Mouse (Mus musculus): ENCODE measurements around the gene Tgfb1.
A peak's percentile ranks its signal among the peaks of the same experiment; 100 is the strongest.

Gene Tgfb1

DNA sequence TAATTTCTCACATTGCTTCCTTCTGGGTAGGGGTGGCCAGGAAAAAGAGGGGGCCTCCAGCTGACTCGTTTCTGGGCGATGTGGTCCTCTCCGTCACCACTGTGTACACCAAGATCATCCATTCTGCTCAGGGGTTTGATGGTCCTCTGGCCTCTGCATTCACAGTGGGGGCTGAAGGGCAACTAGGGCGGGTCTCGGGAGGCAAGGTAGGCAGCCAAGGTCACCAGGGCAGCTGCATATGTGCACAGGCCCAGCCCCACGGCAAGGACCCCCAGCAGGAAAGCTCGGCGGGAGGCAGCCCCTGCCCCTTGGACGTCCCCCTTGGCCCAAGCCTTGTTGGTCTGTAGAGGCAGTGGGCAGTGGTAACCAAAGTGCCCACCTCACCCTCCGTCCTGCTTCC lies 17.6 kb upstream of the Tgfb1 start:
- TF ChIP-seq GATA4 (IDR thresholded peaks at IDR 0.05; ENCODE audit: insufficient replicate concordance, low read length) = no peak

GRCm38 (mm10) chr7:25669631-25670030 lies 17.2 kb upstream of the Tgfb1 start:
- TF ChIP-seq GATA4 (IDR thresholded peaks at IDR 0.05; ENCODE audit: insufficient replicate concordance, low read length) = no peak

GRCm38 (mm10) chr7:25670096-25670495 lies 16.7 kb upstream of the Tgfb1 start:
- TF ChIP-seq GATA4 (IDR thresholded peaks at IDR 0.05; ENCODE audit: insufficient replicate concordance, low read length) = no peak

- TF ChIP-seq GATA4 (IDR thresholded peaks at IDR 0.05; ENCODE audit: insufficient replicate concordance, low read length) = no peak
Measured at GRCm38 (mm10) chr7:25671686-25672085, 15.1 kb upstream of the Tgfb1 start.

DNA sequence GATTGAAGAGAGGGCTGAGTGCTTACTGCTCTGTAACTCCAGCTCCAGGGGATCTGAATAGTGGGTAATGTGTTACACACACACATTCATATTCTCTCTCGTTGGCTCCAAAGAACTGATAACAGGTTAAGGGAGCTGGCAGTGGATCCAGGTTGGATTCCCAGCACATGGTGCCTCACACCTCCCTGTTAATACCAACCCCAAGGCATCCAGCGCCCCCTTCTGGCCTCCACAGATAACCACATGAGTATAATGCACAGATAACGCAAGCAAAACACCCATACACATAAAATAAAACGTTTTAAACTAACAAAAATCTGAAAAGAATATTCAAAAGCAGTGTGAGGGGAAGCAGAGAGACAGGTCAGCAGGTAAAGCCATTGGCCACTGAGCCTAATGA lies 14.4 kb upstream of the Tgfb1 start:
- TF ChIP-seq GATA4 (IDR thresholded peaks at IDR 0.05; ENCODE audit: insufficient replicate concordance, low read length) = no peak

- no peak for TF ChIP-seq GATA4 (IDR thresholded peaks at IDR 0.05; ENCODE audit: insufficient replicate concordance, low read length)
Measured at GRCm38 (mm10) chr7:25674297-25674696, 12.5 kb upstream of the Tgfb1 start.

GRCm38 (mm10) chr7:25674719-25675300 lies 12.0 kb upstream of the Tgfb1 start, which contains the start of gene Tmem91:
Gene Tmem91 (minus strand): TSS chr7:25675166.
- TF ChIP-seq GATA4 (IDR thresholded peaks at IDR 0.05; ENCODE audit: insufficient replicate concordance, low read length) = no peak

DNA sequence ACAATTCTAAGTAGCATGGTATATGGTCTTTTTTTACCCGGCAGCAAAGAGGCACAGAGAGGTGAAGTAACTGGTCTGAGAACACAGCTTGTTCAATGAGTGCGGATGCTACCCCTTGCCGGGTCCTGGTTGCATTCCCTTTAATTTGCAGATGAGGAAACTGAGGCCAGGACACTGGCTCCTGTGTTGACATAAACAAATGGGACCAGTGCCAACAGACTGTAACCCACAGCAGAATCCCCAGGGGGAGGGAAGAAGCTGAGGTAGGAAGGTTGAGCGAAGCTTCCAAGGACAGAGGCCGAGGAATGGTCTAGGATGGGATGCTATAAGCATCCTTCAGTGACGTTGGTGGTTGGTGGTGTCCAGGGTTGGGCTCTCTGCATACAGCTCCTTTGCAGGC lies 11.4 kb upstream of the Tgfb1 start:
- TF ChIP-seq GATA4 (IDR thresholded peaks at IDR 0.05; ENCODE audit: insufficient replicate concordance, low read length) = no peak

DNA sequence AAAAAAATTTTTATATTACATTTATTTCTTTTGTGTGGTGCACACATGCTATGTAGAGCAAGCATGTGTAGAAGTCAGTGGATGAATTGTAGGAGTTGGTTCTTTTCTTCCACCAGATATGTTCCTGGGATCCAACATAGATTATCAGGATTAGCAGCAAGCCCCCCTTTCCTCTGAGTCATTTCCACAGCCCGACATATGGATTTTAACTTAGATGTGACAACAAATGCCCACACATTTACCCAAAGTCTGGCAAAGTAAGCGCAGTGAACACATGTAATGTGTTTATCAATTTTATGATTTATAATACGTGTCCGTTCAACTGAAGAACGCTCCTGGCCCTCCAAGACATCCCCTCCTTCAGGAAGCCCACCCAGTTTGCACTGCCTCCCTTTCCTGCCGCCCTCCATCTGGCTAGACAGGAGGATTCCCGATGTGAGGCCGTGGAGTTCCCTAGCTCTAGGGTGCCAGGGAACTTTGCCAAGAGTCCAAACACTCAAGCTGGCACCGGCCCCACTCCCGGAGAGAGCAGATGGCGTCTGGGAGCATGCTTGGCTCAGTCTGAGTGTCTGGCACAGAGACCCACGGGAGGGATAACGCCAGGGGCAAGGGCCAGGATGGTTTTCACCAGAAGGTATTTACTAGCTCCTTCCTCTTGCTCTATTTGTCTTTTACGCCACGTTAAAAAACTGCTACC lies 10.6 kb upstream of the Tgfb1 start:
- TF ChIP-seq GATA4 (IDR thresholded peaks at IDR 0.05; ENCODE audit: insufficient replicate concordance, low read length) = no peak

- no peak for TF ChIP-seq GATA4 (IDR thresholded peaks at IDR 0.05; ENCODE audit: insufficient replicate concordance, low read length)
Measured at GRCm38 (mm10) chr7:25677013-25677412, 9.8 kb upstream of the Tgfb1 start.

GRCm38 (mm10) chr7:25679971-25680370 lies 6.8 kb upstream of the Tgfb1 start:
- TF ChIP-seq GATA4 (IDR thresholded peaks at IDR 0.05; ENCODE audit: insufficient replicate concordance, low read length) = no peak

DNA sequence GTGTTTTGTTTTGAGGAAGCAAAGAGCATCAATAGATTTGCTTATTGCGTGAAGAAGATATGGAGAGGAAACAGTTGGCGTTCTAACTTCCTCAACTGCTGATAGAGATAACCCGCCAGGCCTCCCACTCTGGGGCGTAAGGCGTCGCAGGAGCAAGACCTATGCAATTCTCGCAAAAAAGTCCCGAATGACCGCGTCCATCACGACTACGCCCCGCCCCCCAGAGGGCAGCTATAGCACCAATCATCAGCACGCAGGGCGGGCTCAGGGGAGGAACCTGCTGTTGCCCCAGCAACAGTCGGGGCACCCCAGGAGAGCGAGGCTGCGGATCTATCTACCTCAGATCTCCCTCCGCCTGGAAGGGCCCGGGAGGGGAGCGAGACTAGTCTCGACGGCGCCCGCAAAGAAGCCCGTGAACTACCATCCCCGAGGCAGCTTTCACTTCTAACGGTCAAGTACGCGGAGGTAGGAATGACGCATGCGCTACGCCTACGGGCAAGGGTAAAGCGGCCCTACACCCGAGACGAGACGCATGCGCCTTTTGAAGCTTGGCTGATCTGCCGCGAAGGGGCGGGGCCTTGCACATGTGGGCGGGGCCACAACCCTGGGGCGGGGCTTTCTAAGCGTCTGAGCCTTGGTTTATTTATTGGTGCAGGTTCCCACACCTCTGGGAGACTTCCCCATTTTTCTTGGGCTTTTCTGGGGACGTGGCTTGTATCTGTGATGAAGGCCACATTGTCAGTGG lies 6.1 kb upstream of the Tgfb1 start, which contains the start of gene B9d2:
TSS of gene B9d2 (plus strand) at position 267 of the 745 bp plus-strand sequence.
- peak; percentile 70; the same call in 1 of the 2 replicates for TF ChIP-seq GATA4 (IDR thresholded peaks at IDR 0.05; ENCODE audit: insufficient replicate concordance, low read length)

- TF ChIP-seq GATA4 (IDR thresholded peaks at IDR 0.05; ENCODE audit: insufficient replicate concordance, low read length) = no peak
Measured at GRCm38 (mm10) chr7:25681341-25682231, 5.2 kb upstream of the Tgfb1 start.

GRCm38 (mm10) chr7:25683474-25684180 lies 3.2 kb upstream of the Tgfb1 start:
- no peak; the same call in 1 of the 2 replicates for TF ChIP-seq GATA4 (IDR thresholded peaks at IDR 0.05; ENCODE audit: insufficient replicate concordance, low read length)
